Mouse (Mus musculus) adipocyte (in vitro differentiated cells): ENCODE results near the gene Ldlrad1.

ENCODE experiments used
- DNase-seq: peaks from one replicate; pipeline ENCODE4 v3.0.0-alpha.2; 2016; ENCODE audit warnings: low spot score

Gene Ldlrad1

DNA sequence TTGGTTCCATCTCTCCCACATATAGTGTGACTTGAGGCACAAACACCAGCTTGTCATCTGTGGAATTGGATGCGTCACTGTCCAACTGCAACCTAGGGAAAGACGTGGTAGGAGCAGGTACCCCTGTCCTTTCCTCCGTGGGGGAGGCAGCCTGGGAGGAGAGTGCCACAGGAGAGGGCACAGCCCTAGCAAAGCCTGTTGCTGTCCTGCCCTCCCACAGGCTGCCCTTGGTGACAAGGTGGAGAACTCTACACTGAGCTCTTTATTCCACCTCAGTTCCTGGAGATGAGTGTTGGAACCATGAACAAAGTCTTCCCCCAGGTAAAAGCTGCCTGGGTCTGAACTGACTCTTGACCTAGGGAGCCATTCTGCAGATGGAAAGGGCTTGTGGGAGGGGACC, at the start of gene Ldlrad1:
Gene Ldlrad1, plus strand, starts transcription at position 301 of the 400 bp plus-strand sequence.
- DNase-seq = no peak

DNA sequence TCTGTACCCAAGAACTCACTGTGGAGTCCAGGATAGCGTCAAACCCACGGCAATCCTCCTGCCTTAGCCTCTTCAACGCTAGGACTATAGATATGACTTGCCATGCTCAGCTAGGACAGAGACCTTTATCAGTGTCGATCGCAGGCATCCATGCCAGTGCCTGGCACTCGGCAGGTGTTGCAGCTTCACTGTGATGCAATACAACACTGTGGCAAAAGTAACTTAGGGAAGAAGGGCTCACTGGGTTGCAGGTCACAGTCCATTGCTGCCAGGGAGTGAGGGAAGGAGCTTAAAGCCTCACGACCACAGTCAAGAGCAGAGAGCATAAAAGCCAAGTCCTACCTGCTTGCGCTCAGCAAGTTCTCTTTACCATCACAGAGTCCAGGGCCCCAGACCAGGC, 48.8 kb upstream of the Ldlrad1 start:
- peak; percentile 28 for DNase-seq

DNA sequence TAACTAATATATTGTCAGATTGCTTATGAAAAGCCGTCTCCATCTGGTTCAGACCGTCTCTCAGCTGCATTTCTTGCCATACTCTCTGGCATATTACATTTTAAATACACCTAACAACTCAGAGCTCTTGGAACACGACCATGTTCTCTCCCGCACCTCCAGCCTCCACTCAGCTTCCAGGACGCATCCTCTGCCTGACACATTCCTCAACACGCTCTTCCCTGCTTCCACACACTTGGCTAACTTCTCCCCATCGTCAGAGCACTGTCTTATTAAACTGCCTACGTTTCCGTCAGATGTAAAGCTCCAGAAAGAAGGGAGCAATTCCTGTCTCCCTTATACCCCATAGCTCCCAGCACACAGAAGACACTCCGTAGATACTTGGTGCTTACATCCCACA, 45.6 kb upstream of the Ldlrad1 start:
- DNase-seq = no peak

DNA sequence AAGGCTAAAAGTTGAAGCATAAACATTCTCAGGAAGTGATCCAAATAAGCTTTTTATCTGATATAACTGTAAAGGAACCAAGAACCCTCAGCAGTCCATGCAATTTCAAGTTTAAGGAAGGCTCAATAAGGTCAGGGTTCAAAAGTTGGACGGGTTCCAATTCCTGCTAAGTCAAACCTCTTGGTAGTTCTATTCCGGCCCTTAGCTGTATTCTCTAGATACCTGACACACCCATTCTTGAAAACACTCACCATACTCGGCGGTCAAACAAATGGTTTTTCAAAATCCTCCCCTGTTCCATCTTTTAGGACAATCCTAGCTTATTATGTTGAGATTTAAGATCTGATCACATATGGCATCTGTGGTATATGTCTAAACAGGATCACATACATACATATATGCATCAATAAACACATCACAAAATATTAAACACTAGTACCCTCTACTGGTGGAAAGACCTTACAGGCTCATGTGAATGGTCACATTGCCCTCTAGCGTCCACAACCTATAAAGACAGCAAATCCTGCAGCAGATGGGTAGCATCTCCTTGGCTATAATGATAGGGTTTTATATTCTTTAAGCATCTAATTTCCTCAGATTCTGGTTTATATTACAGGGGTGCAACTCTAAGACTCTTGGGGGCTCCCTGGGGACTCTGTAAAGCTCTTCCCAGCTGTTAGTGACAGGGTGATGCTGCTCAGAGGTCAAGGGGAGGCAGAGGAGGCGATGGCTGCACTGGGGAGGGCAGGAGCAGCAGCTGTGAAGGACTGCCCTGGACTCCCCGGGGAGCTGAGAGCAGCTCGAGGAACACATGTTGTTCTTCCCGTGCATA, 45.0 kb upstream of the Ldlrad1 start:
- DNase-seq = peak; percentile 83

DNA sequence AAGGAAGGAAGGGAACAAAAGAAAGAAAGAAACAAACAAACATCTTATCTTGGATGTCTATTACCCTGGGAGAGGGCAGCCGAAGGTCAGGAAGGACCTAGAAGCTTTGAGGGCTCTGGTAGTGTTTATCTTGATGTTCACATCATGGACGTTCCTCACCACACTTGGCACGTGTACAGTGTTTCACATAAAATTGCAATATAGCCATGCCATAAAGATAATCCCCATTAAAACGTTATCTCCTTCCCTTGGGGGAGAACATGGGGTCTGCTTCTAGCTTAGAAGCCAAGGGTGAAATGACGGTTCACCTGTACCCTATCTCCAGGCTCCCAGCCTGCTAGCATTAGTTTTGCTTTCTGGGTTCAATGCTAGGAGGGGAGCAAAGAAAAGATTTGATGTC, 42.3 kb upstream of the Ldlrad1 start:
- DNase-seq = no peak

DNA sequence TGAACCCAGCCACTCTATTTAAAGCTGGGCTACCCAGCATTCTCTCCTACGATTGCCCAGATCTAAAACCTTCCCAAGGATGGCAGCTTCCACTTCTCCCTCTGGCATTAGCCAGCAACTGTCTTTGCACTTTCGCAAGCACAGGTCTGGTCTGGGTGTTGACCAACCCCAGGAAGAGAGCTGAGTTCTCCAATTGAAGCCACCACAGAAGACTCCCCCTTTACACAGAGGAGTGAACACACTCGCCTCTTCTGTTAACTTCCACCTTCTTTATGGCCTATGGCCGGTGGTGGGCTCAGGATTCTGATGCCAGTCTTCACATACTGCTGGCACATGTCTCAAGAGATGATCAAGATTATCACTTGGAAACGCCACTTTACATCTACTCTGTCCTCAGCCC, 41.2 kb upstream of the Ldlrad1 start:
- no peak for DNase-seq

DNA sequence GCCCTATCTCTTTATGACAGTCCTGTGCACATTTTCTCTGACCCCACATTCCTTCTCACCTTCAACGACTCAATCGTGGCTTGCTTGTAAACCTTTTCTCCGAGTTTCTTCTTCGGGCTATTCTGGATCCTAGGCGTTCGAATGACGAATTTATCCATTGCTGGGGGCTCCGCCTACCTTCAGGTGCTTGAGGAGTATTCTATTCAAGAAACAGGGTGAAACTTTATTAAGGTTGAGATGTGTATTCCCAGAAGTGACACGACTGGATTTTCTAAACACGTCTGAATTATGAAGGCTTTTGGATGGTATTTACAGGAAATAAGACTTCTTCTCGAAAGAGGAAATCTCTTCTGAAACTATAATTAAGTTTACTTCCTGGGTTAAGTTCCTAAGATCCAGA, 31.5 kb upstream of the Ldlrad1 start:
- DNase-seq = peak; percentile 14

DNA sequence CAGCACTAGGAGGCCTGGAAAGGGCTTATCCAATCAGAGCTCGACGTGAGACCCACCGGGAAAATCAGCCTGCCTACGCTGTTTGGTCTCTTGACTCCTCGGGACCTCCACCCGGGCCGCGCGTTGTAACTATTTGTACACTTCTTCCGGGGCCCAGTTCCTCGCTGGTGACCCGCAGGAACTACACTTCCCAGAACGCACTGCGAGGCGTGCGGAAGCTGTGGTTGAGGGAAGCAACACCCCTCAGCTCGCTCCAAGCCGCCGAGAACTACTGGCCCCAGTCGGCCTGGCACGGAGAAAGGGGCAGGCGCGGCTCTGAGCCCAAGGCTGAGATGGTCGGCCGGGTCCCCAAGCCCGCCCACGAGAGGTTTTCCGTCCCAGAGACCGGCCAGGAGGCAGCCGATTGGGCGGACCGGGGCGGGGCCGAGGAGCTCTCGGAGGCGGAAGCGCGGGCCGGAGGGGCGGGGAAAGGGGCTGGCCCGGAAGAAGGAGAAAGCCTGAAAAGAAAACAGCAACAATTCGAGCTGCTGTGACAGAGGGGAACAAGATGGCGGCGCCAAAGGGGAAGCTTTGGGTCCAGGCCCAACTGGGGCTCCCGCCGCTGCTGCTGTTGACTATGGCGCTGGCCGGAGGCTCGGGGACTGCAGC, 30.7 kb upstream of the Ldlrad1 start, which contains the start of gene Tmem59:
Gene Tmem59, plus strand, starts transcription at position 218 of the 648 bp plus-strand sequence.
- DNase-seq = peak; percentile 98

DNA sequence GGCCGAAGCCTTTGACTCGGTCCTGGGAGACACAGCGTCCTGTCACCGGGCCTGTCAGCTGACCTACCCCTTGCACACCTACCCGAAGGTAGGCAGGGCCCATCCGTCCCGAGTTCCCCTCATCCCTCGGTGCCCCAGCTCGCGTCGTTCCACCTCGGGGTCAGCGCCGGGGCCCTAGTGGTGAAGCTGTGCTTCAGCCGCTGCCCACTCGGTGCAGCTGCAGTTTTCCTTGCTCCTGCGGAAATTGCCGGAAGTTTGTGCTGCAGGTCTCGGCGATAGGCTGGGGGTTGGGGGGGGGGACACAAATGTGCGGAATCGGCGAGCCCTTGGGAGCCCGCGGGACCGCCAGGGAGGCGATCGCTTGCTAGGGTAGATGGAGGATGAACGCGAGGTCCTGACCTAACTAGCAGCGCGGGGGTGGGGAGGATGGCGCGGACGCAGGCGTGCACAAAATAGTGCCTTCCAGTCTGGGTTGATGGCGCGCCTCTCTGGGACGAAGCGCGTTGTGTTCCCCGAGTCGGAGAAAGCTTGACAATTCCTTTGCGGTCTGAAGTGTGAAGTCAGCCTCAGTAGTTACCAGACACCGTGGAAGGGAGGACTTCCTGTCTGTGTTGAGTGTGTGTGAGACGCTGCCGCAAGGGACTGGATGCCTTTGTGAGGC, 30.0 kb upstream of the Ldlrad1 start, which contains the start of gene Tceanc2:
Gene Tceanc2, minus strand, starts transcription at position 287 of the 661 bp plus-strand sequence.
- peak; percentile 49 for DNase-seq

DNA sequence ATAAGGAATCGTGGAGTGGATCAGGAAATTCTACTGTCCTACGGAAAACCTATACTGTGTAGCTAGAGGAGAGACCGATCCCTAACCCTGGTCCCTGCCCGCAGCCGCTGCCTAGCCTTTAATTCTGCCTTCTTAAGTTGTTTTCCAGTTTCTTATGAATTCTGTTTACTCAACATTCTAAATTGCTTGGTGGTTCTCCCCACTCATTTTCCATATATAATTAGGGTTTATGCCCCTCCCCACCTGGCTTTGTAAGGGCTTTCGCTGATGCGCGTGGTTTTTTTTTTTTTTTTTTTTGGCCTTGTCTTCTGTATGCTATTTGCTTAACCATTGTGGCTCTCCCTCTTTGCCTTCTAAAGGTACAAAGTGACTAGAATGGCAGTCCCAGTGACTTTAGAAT, 29.4 kb upstream of the Ldlrad1 start:
- DNase-seq = peak; percentile 13

DNA sequence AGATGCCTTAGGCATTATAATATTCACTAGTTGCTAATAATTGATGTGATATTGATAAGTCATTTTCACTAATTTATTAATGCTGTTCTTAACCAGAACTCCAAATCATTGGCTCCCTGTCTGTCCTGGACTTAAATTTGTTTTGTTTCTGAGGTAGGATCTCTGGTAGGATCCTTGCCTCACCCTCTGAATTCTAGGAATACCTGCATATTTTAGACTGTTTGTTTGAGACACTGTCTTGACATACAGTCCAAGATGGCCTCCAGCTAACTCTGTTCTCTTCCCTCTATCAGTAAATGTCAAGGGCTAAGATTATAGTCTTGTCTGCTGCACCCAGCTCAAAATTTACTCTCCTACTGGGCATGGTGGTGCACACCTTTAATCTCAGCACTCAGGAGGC, 28.2 kb upstream of the Ldlrad1 start:
- no peak for DNase-seq

DNA sequence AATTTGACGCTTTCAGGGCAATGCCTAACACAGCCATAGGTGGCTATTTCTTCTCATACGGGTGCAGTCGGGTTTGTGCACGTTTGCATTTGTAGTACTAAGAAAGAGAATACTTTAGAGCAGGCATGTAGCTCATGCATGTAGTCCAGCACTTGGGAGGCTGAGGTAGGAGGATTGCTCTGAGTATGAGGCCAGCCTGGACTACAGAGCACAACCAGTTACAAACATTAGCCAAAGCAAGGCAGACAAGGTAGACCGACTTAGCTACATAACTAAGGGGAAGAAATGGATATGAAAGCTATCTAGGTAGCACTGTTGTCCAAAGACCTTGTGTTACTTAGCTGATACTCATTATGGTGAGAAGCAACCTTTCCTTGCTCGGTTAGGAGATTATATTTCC, 27.1 kb upstream of the Ldlrad1 start:
- DNase-seq = no peak

DNA sequence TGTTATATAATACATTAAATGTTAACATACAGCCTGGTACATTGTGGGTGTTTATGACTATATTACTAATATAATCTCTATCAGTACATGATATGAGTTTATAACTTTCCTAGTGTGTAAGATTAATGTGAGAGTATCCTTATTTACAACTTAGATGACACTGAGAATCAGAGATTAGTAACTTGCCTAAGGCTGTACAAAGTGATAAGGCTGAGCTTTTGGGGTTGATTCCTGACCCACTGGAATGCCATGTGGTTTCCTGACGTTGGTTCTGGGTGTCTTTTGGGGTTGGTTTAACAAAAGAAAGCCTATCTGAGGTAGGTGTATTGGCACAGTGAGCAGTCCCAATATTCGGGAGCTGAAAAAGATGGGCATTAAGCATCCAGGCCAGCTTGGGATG, 26.2 kb upstream of the Ldlrad1 start:
- DNase-seq = no peak

DNA sequence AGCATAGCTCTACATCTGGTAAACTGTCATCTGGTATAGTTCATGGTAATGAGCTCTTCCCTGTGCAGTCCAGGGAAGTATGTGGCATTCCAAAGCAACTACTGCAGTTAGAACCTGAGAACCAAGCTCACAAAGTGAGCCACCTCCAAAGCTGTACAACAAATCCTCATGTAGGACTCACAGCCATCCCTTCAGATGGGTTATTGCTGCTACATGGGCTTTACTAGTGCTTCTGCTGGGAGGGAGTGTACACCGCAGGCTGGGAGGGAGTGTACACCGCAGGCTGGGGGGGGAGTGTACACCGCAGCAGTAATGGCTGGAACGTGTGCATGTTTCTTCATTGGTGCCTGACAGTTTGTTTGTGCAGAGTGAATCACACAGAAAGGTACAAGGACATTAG, 25.8 kb upstream of the Ldlrad1 start:
- no peak for DNase-seq

DNA sequence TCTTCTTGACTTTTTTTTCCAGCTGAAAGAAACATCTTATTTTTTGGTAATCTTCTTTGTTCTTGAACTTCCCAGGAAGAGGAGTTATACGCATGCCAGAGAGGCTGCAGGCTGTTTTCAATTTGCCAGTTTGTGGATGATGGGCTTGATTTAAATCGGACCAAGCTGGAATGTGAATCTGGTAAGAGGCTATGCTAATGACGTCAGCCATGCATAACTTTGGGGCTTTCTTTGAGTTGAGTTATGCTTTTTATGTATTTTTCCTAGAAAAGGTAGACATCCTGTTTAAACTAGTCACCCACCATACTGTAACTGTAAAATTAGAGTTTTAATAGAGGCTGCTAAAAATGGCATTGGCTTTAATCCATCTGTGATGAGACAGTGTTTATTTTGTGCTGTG, 23.3 kb upstream of the Ldlrad1 start:
- no peak for DNase-seq

DNA sequence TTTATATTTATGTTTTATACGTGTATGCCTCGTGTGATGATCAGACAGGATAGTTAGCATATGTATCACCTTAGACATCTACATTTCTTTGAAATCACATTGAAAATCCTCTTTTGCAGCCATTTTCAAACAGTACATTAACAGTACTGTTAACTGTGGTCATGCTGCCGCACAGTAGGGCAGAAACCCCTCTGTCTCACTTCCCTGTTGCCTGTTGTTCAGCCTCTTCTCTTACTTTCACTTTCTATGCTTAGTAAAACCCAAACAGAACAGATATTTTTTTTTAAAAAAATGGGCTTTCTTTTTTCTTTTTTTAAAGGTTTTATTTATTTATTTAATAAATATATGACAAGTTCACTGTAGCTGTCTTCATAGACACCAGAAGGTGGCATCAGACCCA, 15.1 kb upstream of the Ldlrad1 start:
- DNase-seq = no peak

DNA sequence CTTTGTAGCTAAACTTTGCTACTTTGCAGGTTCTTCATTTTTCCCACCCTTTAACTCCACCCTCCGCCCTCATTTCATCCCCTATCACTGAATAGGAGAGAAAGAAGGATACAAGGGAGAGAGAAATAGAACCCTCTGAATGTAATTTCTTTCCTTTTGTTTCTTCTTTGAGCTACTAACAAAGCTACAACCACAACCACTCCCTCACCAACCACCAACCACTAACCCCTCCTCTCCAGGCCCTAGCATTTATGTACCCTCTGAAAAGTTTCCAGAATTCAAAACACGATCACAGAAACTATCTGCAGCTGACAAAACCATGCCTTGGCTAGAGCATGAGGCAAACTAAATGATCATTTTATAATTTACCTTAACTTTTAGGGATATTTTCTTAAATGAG, 12.5 kb upstream of the Ldlrad1 start:
- no peak for DNase-seq

DNA sequence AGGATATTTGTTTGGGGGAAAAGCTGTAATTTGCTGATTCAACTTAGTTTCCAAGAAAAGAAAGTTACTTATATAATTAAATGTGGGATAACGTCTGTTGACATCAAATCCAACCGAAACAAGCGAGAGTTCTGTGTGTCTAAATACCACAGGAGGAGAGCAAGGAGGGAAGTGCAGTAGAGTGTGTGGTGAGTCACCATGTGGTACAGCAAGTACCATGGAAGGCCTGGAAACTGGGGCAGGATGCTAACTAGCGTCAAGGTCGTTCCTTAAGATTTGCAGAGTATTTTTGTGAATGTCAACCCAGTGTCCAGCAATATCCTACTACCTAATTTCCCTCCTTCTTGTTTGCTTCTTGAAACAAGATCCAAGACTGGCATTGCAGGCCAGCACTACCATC, 10.9 kb upstream of the Ldlrad1 start:
- no peak for DNase-seq

DNA sequence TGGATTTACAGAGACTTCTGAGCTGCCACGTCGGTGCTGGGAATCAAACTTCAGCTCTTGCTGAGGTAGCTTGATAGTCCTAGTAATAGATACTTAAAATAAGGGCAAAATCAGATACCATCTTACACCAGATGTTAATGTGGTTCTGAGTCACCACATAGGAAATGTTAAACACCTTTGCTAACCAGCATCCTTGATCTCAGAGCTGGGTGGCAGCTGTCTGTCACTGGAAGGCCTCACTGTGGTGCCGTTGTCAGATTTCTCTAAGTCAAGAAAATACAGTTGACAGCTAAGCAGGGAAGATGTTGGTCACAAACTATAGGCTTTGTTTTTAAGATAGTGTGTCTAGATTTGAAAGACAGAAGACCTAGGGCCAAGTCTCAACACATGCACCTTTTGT, 7.2 kb upstream of the Ldlrad1 start:
- no peak for DNase-seq

DNA sequence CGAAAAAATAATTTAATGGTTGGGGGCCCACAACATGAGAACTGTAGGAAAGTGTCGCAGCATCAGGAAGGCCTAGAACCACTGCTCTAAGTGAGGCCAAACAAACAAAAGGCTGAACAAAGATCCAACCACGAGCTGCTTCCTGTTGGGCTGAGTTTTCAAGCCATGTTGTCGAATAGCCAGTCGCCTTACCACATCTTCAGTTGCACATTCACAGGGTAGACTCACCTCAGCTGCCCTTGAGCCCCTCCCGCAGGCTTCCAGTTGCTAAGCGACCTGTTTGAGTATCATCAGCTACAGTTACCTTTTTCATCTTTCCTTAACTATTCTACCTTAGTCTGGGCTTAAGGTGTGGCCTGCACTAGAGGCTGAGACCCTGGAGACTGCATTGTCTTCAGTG, 6.0 kb upstream of the Ldlrad1 start:
- DNase-seq = no peak

DNA sequence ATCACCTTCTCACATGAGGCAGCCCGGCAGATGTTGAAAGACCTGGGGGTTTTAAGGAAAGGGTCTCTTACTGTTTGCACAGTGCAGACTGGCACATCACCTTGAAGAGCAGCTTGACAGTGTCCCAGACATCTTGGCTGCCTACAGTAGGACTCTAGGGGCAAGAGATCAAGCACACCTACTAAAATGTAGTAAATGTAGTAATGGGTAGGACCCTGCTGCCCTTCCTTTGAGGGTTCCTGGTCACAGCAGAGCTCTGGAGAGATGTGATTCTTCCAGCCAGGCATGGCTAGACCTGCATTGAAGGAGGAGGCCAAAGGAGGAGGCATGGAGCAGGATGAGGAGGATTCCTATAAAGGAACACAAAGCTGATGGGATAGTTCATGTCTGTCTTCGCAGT, 2.0 kb upstream of the Ldlrad1 start:
- DNase-seq = no peak

DNA sequence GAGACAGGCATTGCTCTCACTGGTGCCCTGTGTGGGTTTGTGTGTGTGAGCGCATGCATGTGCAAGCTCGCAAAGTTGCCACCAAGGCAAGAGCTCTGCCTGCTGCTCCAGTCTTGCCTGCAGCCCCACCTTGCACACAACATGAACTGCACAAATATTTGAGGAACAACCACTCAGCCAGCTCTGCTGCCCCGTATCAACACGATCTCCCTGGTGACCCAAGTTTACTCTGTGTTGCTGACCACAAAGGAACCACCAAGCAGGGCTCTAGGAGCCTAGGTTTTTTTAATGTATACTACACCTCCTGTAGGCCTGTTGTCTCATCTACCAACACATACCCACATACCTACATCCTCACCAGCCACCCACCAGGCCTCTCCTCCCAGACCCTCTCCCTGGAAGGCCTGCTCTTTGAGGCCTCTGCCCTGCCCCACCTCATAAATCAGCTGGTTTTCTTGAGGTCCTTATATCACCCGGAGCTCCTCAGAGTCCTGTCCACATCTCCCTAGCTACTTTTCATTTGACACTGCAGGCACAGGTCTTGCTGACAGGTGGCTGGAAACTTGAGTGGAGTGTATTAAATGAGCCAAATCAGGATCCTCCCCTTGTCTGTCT, 1.6 kb downstream of the Ldlrad1 start:
- DNase-seq = no peak

DNA sequence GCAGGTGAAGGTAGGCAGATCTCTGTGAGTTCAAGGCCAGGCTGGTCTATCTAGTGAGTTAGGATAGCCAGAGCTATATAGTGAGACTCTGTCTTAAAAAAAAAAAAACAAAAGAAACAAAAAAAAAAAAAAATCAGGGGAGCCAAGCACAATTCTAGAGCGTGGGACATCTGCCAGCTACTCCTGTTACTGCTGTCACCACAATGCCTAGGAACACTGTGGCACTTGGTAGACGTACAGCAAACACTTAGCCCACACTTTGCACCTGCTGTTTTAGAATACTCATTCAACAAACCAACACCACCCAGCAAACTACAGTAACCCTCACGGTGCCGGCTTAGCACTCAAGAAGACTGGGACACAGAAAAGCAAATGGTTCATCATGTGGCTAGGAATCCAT, 2.5 kb downstream of the Ldlrad1 start:
- DNase-seq = no peak
